Mouse (Mus musculus) heart, embryonic 16.5 days (tissue): ENCODE measurements around the gene Fcrl1. TPM values are rescaled to one million over a fixed set of nuclear protein-coding genes. Genes with fewer than 3 reads are reported as not detected.
"Not testable (repeated sequence)": the region's sequence is repeated elsewhere in the genome, so short reads cannot be mapped to it uniquely, and the experiment has no call there.

Source experiments
- ATAC-seq: fragments of 200-750 bp; cut with Nextera tagmentation; replicated peaks from 2 replicates; pipeline ENCODE4 v1.8.0; 2017; ENCODE audit warnings: moderate number of reproducible peaks; ENCODE audit not compliant: insufficient read depth, low FRiP score; ENCODE audit errors: extremely low read depth
- H3K27ac ChIP-seq: fragments of 300-500 bp; sonication (generic); 2 replicates; pipeline ENCODE4 v1.5.1; 2014; ENCODE audit warnings: mild to moderate bottlenecking, low read length, control low read depth, moderate library complexity
- H3K27me3 ChIP-seq: fragments of 300-500 bp; sonication (generic); 2 replicates; pipeline ENCODE4 v1.6.1; 2014; ENCODE audit warnings: low read length, mixed read lengths; ENCODE audit not compliant: control insufficient read depth, insufficient read depth
- H3K36me3 ChIP-seq: fragments of 300-500 bp; sonication (generic); 2 replicates; pipeline ENCODE4 v1.6.1; 2014; ENCODE audit not compliant: control insufficient read depth, insufficient read depth
- H3K4me1 ChIP-seq: fragments of 300-500 bp; sonication (generic); 2 replicates; pipeline ENCODE4 v1.6.1; 2014; ENCODE audit warnings: low read length, mixed read lengths; ENCODE audit not compliant: control insufficient read depth, insufficient read depth
- H3K4me2 ChIP-seq: fragments of 300-500 bp; sonication (generic); 2 replicates; pipeline ENCODE4 v1.6.1; 2014; ENCODE audit warnings: low read depth, mild to moderate bottlenecking, control low read depth, low read length
- H3K4me3 ChIP-seq: fragments of 300-500 bp; sonication (generic); 2 replicates; pipeline ENCODE4 v1.5.1; 2014; ENCODE audit warnings: mild to moderate bottlenecking, control low read depth, low read length
- H3K9ac ChIP-seq: fragments of 300-500 bp; sonication (generic); 2 replicates; pipeline ENCODE4 v1.6.1; 2014; ENCODE audit warnings: low read length, control low read depth
- H3K9me3 ChIP-seq: fragments of 300-500 bp; sonication (generic); replicated peaks from 2 replicates; pipeline ENCODE4 v1.6.1; 2016; ENCODE audit warnings: low read length; ENCODE audit not compliant: control insufficient read depth
- WGBS: fragments of 180-500 bp; shearing (Covaris S2); extraction: QIAGEN DNeasy Blood & Tissue Kit; methylation state at CpG from one replicate; pipeline ENCODE4 v1.1.7; 2014; 5-methylcytosine and 5-hydroxymethylcytosine counted together
- polyA plus RNA-seq: library from polyadenylated mRNA; unstranded; fragments of >200 nt; fragmentation: Nextera tagmentation; extraction: Ambion mirVana; gene quantifications from 2 replicates; pipeline ENCODE4 v1.2.1, GENCODE M21; 2015

Fcrl1 gene
- polyA plus RNA-seq, 1 experiment from 2014 or later, result 0.25 TPM

GRCm38 (mm10) chr3:87377228-87377627 lies 1.0 kb downstream of the Fcrl1 start:
- H3K4me2 ChIP-seq, result no peak overlapping the region
- no peaks in the 10 kb centered on the region for H3K9me3 ChIP-seq
- no peaks in the 10 kb centered on the region for H3K27me3 ChIP-seq
- WGBS, result 57% methylated on average over 3 of the region's 3 CpGs
- no peaks in the 10 kb centered on the region for H3K36me3 ChIP-seq
- no peak overlapping the region for H3K27ac ChIP-seq
- no peak overlapping the region for H3K4me3 ChIP-seq
- no peak overlapping the region for H3K9ac ChIP-seq
- ATAC-seq, result no peak
- peaks cover 6% of the 10 kb centered on the region; the same call in 1 of the 2 replicates for H3K4me1 ChIP-seq

GRCm38 (mm10) chr3:87377719-87378118 lies 1.5 kb downstream of the Fcrl1 start:
- H3K4me1 ChIP-seq, result peaks cover 6% of the 10 kb centered on the region; the same call in 1 of the 2 replicates
- ATAC-seq, result no peak
- no peaks in the 10 kb centered on the region for H3K27me3 ChIP-seq
- H3K27ac ChIP-seq, result no peak overlapping the region
- no peak overlapping the region for H3K9ac ChIP-seq
- H3K36me3 ChIP-seq, result no peaks in the 10 kb centered on the region
- H3K4me2 ChIP-seq, result no peak overlapping the region
- 36% methylated on average over 6 of the region's 6 CpGs for WGBS
- no peak overlapping the region for H3K4me3 ChIP-seq
- no peaks in the 10 kb centered on the region for H3K9me3 ChIP-seq

- H3K36me3 ChIP-seq, H3K27me3 ChIP-seq, H3K4me1 ChIP-seq, H3K4me3 ChIP-seq, H3K9ac ChIP-seq, H3K27ac ChIP-seq, ATAC-seq, H3K9me3 ChIP-seq, H3K4me2 ChIP-seq: not testable (repeated sequence)
- whole genome bisulfite sequencing, result 83% methylated on average over 2 of the region's 2 CpGs
These were observed 3.6 kb downstream of the Fcrl1 start for GRCm38 (mm10) chr3:87379641-87380315.

GRCm38 (mm10) chr3:87381806-87382712 lies 5.9 kb downstream of the Fcrl1 start:
- no peak for ATAC-seq
- Histone ChIP-seq H3K27ac (no peak overlapping the region), H3K36me3 (no peaks in the 10 kb centered on the region), H3K9me3 (no peaks in the 10 kb centered on the region), H3K4me3 (no peak overlapping the region), H3K27me3 (no peaks in the 10 kb centered on the region), H3K9ac (no peak overlapping the region), H3K4me1 (peaks cover 6% of the 10 kb centered on the region; the same call in 1 of the 2 replicates), H3K4me2 (no peak overlapping the region)
- 53% methylated on average over 7 of the region's 7 CpGs for WGBS

- no peak overlapping the region for H3K4me2 ChIP-seq
- no peaks in the 10 kb centered on the region for H3K36me3 ChIP-seq
- H3K9me3 ChIP-seq, result no peaks in the 10 kb centered on the region
- H3K4me3 ChIP-seq, result no peak overlapping the region
- no peaks in the 10 kb centered on the region for H3K27me3 ChIP-seq
- WGBS, result 88% methylated on average over 3 of the region's 3 CpGs
- H3K27ac ChIP-seq, result no peak overlapping the region
- no peak for ATAC-seq
- H3K4me1 ChIP-seq, result 0 out of 2 replicates have a peak, but pooled peaks cover 2% of the 10 kb centered on the region
- no peak overlapping the region for H3K9ac ChIP-seq
These were observed 7.1 kb downstream of the Fcrl1 start for GRCm38 (mm10) chr3:87383308-87383707.

GRCm38 (mm10) chr3:87385105-87385504 lies 8.9 kb downstream of the Fcrl1 start:
- Histone ChIP-seq H3K9ac (no peak overlapping the region), H3K4me3 (no peak overlapping the region), H3K27ac (no peak overlapping the region), H3K36me3 (no peaks in the 10 kb centered on the region), H3K27me3 (no peaks in the 10 kb centered on the region), H3K9me3 (no peaks in the 10 kb centered on the region), H3K4me1 (0 out of 2 replicates have a peak, but pooled peaks cover 2% of the 10 kb centered on the region), H3K4me2 (no peak overlapping the region)
- ATAC-seq, result no peak
- WGBS, result 77% methylated on average over 9 of the region's 9 CpGs

- Histone ChIP-seq H3K4me2 (no peak overlapping the region), H3K36me3 (no peaks in the 10 kb centered on the region), H3K27ac (peak overlapping the region; percentile 71), H3K27me3 (no peaks in the 10 kb centered on the region), H3K4me1 (peaks cover 10% of the 10 kb centered on the region), H3K4me3 (no peak overlapping the region), H3K9me3 (no peaks in the 10 kb centered on the region), H3K9ac (no peak overlapping the region)
- ATAC-seq, result peak; percentile 67; the same call in 1 of the 2 replicates
- 73% methylated on average over 1 of the region's 1 CpGs for WGBS
These were observed 14.7 kb downstream of the Fcrl1 start for GRCm38 (mm10) chr3:87390935-87391334.

- no peaks in the 10 kb centered on the region for H3K27me3 ChIP-seq
- no peak overlapping the region for H3K4me2 ChIP-seq
- 56% methylated on average over 4 of the region's 4 CpGs for WGBS
- H3K4me3 ChIP-seq, result no peak overlapping the region
- no peak overlapping the region for H3K27ac ChIP-seq
- no peak overlapping the region for H3K9ac ChIP-seq
- H3K36me3 ChIP-seq, result no peaks in the 10 kb centered on the region
- no peaks in the 10 kb centered on the region for H3K9me3 ChIP-seq
- no peak for ATAC-seq
- H3K4me1 ChIP-seq, result no peaks in the 10 kb centered on the region
These were observed 22.6 kb downstream of the Fcrl1 start for GRCm38 (mm10) chr3:87398809-87399208.

- no peak overlapping the region for H3K4me3 ChIP-seq
- H3K36me3 ChIP-seq, result no peaks in the 10 kb centered on the region
- no peaks in the 10 kb centered on the region for H3K4me1 ChIP-seq
- WGBS, result 73% methylated on average over 4 of the region's 4 CpGs
- H3K27me3 ChIP-seq, result no peaks in the 10 kb centered on the region
- H3K9ac ChIP-seq, result no peak overlapping the region
- H3K4me2 ChIP-seq, result no peak overlapping the region
- no peak for ATAC-seq
- H3K9me3 ChIP-seq, result no peaks in the 10 kb centered on the region
- no peak overlapping the region for H3K27ac ChIP-seq
These were observed 23.7 kb downstream of the Fcrl1 start for GRCm38 (mm10) chr3:87399906-87400305.
